Mouse (Mus musculus) telencephalon, adult 2 months (tissue): ENCODE results near the gene Bcor.
A peak's percentile ranks its signal among the peaks of the same experiment; 100 is the strongest.

Source experiments
- DNase-seq: peaks from one replicate; pipeline ENCODE4 v3.0.0-alpha.2; 2011; ENCODE audit warnings: low read depth, low spot score

The Bcor gene

DNA sequence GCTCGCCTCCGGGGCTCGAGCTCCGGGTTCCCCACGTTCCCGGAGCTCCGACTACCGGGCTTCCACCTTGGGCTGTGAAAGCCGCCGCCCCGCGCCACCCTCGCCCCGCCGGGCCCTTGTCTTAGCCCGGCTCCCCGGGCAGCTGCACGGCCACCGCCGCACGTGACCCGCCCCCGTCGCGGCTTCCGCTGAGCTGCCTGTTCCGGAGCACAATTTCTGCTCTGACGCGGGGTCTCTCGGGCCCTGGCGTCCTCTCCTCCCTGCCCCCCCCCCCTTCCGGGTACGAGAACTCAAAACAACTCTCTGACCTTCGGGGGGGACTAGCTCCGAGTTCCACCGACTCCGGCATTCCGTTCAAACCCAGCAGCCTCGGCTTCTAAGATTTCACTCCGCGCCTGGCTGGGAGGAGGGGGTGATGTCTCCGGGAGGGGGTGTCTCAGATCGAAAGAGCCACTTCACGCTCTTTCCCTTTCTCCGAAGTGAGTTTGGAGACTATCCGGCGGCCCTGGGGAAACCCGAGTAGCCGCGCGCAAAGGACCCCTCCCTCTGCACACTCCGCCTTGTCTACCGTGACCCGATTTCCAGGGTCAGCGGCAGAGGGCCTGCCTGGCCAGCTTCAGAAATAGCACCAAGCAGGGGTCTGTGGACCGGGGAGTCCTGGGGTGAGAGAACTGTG is at the start of gene Bcor:
TSS of gene Bcor (minus strand) at position 375 of the 676 bp plus-strand sequence.
- no peak for DNase-seq

DNA sequence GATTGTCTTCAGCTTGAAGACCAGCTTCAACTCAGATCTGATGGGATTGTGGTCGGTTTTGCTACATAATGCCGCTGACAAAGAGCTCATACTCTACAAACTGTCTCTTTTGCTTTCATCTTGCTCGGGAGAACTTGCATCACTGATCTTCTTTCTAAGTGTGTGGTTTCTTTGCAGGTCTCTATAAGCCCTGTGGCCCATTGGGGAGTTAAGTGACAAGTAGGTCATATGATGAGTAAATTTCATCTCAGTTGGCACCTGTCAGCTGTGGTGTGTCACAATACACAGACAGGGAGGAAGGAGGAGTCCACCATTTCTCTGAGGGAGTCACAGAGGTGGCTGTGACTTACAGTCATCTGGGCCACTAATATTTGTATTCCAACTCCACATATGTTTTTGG is 42.8 kb upstream of the Bcor start:
- DNase-seq: no peak

DNA sequence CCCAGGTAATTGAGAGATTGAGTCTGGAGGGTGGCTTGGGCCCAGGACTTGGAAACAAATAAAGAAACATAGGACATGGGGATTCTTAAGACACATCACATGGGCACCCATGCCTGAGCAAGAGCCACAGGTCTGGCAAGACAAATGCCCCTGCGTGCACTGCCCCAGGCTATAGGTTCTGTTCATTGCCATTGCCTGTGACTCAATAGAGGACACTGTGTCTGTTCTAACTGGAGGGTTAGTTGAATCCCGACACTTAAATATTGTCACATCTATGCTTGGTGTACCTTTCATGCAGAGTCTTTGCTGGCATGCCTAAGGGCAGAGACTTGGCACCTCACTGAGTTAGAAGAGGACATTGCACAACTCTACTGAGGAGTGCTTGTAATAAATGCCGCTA is 41.0 kb upstream of the Bcor start:
- no peak for DNase-seq

DNA sequence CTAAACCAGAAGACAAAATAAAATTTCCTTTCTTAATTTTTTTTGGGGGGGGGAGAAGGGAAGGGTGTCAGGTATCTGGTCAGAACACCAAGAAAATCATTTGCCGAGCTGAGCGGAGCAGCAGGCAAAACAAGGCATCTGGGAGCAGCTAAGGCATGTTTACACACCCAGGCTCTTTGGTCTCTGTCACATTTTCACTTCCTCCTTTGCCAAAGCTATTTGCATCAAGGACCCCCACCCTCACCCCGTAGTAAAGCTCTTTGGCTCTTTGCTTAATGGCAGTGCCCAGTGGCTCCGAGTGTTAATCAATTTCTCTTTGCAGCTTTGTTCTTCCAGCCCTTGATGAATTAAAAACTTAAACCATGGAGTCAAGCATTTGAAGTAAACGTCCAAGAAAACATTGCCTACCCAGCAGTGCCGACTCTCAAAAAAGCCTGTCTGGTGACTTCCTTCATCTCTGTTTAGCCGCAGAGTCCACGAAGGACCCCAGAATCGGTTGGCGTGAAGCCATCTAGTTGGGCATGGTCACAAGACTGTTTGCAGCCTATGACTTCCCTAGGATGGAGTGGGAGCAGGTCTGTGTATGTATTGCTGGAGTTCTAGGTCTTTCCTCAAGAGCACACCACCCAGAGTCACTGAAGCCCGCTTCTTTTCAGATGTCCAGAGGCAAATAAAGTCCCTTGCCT is 35.2 kb upstream of the Bcor start:
- DNase-seq: peak; percentile 5

DNA sequence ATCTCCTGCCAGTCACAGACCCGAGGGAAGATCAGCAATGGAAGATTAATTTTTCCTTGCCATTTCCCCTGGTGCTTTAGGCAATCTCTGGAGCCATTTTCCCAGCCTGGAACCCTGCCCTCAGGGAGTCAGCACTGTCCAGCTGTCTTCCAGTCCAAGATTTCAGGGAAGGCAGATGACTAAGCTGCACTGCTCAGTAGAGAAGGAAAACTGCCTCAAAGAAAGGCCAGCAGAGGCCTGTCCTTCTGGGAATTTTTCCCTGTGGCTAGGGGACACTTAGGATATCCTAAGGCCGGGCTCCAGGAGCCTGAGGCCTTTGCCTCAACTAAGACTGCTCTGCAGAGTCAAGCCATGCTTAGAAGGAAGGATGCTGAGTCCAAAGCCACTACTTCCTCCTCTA is 32.2 kb upstream of the Bcor start:
- no peak for DNase-seq

DNA sequence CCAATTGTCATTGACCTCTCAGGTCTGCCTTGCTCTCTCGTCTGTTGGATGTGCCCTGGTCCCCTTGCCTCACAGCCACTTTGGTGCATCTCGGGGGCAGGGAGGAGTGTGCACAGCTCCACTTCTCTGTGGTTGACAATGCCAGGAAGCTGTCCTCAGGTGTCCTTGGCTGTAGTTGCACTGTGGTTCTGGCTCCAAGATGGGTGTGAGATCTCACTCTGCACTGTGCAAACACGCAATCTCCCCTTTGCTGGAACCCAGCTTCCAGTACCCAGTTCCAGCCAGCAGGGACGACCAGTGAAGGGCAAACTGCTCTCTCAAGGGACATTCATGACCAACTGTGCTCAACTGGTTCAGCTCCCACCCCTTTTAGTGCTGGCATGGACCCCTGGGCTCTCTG is 29.4 kb upstream of the Bcor start:
- no peak for DNase-seq

DNA sequence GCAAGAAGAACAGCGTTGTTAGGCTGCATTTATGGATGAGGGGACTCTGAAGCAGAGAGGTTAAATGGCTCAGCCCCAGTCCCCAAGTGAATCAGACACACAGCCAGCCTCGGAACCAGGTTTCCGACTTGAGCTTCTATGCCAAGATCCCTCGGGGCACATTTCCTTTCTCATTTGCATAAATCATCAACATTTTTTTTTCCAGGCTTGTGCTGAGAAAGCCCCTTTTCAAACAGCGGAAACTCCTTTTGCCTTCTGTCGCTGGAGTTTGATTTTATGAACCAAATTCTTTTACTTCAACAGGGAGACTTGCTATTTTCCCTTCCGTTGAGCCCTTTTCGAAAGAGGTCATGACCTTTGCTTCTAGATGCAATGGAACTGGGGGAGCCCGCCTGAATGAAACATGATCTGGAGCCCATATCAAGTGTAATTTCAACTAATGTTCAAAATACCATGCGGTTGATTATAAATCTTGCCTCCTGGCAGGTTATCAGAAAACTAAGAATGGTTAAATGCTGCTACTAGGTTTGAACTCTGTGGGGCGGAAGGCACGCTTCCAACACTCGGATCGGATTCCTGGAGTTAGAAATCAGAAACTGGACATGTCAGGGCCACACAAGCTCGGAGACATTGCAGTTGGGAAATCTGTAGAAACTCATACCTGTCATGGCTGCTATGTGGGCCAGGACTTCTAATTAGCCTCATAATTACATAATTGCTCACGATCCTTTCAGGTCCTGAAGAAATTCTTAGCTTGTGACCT is 15.2 kb upstream of the Bcor start:
- DNase-seq: no peak

DNA sequence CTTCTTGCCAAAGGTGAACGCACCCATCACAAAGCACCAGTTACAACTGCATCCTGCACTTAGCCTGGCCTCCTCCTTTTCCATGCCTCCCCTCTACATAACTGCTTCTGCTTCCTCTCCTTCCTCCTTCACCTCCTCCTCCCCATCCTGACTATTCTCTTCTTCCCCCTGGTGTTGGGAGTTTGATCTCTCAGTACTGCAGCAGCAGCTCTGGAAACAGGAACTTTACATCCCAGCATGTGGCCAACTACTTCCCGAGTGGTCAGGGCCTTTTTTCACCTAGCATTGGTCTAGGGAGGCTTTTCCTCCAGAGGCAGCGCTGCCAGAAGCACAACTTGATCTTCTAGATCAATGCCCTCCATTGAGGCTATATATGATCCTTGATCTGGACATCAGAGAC is 10.0 kb upstream of the Bcor start:
- DNase-seq: no peak

DNA sequence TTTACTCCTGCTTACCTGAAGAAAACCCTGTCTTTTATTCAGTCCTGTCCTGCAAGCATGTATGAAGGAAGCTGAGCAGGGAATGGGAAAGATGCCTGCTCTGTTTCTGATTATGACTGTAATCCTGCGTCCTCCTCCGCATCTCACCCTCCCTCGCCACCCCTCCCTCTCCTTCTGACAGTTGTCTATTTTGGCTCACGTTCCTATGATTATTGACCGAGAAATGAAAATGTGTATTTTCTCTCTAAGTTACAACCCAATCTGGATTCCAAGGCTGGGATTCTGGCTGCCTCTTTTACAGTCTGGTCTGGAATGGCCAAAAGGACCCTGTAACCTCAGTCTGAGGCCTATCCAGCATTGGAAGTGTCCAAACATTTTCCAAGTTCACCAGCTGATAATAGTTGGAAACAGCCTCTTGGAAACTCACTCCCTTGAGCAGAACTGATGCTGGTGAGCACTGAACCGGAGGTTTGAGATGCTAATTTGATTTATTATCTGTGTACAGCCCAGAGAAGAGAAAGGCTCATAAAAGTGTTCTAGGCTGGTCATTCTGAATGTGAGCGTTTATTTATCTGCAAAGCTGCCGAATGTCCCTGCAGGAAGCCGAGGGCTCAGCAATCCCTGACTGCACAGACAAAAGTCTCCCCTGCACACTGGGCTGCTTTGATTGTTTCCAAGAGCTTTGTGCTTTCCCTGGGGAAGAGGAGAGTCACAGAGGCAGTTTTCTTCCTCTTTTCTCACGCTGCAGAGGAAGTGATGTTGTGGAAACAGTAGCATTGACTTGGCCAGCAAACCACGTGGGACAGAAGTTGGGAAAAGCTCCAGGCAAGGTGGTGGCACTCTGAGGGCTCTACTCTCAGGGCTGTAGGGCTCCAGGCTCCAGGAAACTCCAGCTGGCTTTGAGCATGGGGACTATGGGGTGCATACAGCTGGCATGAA is 4.7 kb upstream of the Bcor start:
- DNase-seq: no peak

DNA sequence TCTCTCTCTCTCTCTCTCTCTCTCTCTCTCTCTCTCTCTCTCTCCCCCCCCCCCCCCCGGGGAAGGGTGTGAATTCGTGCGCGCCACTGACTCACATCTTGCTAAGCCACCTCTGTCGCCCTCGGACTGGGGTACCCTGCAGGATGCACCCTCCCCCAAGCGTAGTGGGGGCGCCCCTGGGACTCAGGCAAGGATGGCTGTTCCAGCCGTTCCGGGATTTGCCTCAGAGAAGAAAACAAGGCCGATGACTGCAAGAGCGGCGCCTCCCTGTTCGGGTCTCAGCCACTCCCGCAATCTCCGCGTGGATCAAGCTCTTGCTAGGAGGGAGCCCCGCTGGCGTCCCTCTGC is 647 bp downstream of the Bcor start:
- no peak for DNase-seq

DNA sequence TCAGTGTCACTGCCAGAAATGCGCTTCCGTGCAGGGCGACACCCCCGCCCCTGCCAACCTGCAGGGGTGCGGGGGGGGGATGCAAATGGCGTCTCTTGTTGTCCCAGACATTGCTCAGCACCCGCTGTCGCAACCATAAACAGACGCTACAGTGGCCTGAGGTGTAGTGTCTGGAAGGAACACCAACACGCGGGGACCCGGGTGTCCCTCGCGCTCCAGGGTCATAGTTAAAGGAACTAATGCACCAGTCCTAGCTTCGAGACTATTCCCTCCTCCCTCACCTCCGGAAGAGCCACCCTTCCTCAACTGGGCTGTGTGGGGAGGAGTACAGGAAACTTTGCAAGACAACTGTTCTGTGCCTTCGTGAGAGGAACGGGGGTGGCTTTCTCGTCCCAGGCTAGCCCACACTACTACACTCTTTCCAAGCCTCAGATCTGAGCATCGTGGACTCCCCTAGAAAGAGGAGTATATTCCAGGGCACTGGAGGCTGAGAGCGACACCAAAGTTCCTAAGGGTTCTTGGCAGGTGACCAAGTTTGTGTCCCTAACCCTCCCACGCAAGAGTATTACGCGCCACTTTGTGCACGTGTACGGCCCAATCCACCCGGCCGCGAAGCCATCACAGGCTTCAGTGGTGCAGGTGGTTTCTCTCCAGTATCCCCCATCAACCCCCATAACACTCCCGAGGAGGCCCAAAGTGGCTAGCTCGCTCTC is 1.2 kb downstream of the Bcor start:
- DNase-seq: no peak

DNA sequence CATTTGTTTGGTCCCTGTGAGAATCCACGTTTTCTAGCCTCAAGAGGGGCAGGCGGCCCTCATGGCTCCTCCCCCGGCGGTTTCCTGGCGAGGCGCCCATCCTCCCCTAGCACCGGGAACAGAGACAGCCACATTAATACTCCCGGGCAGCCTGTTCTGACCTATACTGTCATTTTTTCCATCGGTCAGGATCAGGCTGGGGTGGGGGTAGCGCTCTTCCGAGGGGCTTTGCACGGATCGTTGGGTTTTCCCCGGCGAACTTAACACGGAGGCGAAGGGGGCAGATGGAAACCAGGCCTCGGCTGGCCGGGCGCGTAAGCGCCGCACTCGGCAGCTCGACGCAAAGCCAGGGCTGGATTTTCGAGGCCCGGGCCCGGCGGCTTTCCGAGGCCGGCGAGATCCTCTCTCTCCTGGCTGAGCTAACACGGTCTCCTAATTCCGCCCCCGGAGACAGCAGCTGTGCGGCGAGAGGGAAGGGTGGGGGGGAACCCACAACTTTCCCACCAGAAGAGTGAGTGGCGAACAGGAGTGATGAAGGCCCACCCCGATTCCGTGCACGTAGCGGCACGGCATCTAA is 1.8 kb downstream of the Bcor start:
- DNase-seq: no peak

DNA sequence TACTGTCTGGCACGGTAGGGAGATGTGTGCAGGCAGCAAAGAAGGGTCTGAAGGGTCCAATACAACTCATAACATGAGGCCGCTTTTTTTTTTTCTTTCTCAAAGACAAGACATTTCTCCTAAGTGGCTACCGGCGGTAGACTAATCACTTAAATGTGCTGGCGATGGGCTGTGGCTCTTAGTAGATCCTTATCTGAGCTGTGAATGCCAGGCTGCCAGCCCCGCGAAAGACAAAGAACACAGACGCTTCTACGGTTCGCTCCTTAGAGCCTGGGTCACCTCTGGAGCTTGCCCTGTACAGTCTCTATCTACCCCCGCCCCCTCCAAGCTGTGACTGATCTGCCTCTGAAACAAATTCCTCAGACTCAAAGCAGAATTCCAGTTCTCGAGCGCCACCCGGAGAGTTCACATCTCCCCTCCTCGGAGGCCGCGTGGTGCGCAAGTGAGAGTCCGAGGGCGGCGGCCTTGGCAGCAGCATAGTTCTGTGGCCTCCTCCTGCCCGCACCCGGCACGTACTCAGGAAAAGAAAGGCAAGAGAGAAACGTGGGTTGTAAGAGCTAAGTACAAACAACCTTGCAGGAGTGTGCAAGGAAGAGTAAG is 2.7 kb downstream of the Bcor start:
- DNase-seq: no peak

DNA sequence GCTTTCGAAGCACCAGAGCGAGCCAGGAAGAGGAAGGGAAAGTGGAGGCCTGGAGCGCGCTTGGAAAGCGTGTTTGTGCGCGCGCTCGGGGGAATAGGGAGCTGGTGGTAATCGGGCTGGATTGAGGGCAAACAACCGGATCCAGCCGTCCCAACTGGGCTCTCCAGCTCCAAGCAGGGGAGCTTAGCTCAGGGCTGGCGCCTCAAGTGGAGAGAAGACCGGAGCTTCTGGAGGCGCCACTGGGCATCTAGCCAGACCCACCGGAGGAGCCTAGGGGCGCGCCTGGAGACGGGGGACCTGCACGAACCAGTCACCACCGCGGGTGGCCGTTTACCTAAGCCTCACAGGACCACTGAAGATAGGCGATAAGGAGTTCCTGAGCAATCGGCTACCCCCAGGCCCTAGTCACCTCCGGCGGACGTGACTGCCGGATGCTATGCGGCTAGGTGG is 4.3 kb downstream of the Bcor start:
- DNase-seq: no peak

DNA sequence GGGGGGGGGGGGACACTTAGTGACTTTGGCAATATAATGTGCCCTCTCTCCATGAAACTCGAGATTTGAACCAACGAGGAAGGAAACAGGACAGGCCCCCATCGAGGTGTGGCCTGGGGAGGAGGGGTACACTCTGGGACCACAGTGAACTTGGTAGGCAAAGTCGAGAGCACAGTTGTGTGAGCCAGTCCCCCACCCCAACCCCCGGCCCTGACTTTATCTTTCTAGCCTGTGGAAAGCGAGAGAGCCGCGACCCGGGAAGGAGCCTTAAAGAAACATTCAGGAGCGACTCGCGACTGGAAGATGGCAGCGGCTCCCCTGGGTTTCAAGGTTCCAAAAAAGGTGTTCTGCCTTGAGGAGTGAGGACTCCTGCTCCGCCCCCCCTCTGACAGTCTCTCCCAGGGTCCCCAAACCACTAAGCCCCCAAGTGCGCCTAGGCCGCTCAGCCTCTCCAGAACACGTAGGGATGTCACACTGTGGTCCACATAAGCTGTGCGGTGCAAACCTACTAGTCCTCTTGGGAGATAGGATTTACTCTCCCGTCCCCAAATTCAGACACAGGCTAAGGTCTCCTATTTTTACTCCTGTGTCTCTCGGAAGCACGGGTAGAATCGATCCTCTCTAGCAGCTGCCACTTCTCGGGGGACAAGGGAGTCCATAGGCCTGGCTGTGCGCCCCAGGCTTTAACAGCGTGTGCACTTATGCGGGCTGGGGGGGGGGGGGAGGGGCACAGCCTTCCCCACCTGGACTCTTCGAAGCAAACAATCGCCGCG is 4.9 kb downstream of the Bcor start:
- DNase-seq: no peak

DNA sequence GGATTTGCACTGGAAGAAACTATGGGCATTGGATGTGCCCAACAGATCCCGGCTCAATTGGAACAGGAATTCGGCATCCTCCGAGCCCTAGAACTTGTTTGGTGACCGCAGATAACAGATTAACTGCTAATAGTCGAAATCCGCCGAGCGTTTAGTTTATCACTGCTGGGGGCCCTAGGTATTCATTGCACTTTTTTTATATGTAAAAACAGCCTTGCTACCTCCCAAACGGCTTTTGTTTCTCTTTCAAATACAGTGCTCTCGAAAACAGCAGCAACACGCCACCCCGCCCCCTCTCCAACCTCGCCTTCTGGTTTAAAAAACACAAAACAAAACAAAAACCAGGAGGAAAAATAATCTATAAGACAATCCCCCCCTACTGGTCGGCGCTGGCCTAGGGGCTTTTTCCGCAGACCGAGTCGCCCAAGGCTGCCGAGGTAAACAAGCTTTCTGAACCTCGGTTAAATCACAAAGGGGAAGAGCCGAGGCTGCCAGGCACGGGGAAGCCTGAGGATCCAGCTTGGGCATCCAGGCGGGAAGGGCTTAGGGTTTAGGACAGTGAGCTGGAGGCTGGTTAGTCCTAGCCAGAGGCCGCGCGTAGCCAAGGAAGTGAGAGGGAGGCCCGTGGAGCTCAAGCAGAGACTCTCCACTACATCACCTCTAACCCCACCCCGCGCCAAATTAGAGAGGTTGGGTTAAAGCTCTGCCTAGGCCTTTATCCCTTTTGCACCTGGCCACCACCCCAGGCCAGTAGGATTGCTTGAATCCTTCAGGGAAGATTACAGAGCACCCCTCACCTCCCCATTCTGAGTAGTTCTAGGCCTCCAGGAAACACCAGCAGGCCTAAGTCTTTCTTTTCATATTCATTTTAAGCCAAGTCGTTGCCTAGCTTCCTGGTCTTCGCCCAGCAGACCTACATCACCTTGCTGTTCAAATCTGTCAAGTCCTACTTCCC is 6.7 kb downstream of the Bcor start:
- no peak for DNase-seq

DNA sequence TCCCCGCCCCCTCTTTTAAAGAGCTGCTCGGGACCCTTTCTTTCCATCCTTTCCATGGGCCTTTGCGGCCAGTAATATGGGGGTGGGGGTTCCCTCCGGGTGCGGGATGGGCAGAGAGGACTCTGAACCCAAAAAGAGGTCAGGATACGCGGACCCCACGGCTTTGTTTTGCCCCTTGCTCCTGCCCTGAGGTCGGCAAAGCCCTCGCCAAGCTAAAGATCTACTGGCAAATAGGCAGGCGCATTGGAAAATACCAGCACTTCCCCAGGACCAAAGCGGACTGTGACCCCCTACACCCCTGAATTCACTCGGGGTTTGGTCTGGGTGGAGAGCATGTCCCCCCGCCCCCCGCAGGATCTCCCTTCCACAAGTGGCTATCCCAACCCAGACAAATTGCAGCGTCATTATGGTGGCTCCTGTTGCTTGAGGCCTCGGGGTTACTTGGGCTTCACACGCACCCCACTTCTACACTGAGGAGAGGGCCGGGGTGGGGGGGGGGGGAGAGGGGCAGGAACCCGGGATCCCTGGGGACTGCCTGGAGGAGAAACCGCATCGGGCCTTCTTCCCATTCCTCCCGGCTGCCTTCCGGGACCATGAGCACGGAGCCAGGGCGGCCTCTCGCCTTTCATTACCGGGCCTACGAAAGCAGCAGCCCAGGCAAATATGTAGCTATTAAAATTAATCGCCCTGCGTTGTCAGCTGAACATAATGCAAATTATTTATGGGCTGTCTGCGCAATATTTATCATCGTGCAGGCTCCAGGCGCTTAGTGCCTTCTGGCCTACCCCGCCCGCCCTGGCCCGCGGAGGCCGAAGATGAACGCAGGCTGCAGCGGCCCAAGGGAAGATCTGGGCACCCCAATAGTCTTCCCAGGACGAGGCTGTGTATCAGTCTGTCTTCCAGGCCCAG is 7.9 kb downstream of the Bcor start:
- no peak for DNase-seq
